Mouse (Mus musculus): Measurements from ENCODE around the gene Bves.
"Not testable (repeated sequence)": the region's sequence is repeated elsewhere in the genome, so short reads cannot be mapped to it uniquely, and the experiment has no call there.

Bves gene

DNA sequence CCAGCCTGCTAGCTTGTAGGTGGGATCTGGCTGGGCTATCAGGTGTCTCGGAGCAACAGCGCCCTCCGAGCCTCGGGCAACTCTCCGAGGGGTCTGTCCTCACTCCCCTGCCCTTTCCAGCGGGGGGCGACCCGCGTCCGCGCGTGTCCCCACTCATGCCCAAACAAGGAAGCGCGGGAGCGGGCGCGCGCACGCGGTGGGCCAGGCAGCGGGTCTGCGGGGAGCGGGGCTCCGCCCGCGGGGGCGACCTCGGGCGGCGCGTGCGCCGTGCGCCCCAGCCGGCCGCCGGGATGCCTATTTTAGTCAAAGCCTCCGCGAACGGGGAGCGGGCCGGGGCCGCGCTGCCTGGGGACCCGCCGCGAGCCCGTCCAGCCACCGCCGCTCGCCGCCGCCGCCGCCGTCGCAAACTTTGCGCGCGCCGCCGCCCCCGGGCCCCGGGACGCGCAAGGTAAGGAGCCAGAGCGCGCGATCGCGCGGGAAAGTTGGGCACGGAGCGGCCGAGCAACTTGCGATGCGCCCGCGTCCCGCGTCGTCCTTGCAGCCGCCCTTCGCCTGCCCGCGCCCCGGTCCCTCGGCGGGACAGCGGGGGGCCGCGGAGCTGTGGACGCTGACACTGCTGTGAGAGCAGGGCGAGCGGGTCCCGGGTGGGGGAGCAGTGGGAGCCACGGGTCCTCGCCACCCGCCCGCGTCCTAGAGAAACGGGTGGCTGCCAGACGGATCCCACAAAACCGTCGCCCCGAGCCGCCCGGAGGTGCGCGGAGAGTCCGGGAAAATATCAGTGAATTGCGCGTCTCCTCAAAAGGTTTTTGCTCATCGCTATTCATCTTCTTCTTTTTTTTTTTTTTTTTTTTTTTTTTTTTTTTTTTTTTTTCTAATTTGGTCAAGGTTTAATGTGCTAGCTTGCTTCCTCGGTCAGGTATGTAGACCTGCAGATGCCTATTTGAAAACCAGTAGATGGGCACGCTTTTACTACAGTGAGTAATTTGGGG, at the start of gene Bves:
TSS of gene Bves (plus strand) at position 339 of the 989 bp plus-strand sequence.
- peak in 1 of 2 experiments; percentile 6 for DNase-seq

- no peak for DNase-seq
These were observed 47.2 kb upstream of the Bves start for GRCm38 (mm10) chr10:45288351-45288750.

- DNase-seq: peak in 1 of 2 experiments; percentile 15
These were observed 46.1 kb upstream of the Bves start for GRCm38 (mm10) chr10:45289218-45290105.

GRCm38 (mm10) chr10:45290618-45291017, 45.0 kb upstream of the Bves start:
- DNase-seq: no peak

DNA sequence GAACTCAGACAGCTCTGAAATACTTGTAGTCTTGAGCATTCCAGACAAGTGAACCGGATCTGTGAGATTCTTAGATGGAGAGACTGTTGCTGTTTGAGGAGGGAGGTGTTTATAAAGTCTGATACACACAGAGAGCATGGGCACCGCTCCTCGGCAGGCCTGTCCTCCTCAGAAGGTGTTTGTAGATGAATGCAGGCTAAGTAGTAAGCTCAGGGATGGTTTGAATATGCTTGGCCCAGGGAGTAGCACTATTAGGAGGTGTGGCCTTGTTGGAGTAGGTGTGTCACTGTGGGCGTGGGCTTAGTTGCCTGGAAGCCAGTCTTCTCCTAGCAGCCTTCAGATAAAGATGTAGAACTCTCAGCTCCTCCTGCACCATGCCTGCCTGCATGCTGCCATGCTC, 43.4 kb upstream of the Bves start:
- DNase-seq: not testable (repeated sequence)

- no peak for DNase-seq
These were observed 40.5 kb upstream of the Bves start for GRCm38 (mm10) chr10:45295093-45295492.

- DNase-seq: no peak
These were observed 37.1 kb upstream of the Bves start for GRCm38 (mm10) chr10:45298503-45298902.

GRCm38 (mm10) chr10:45299509-45299908, 36.1 kb upstream of the Bves start:
- no peak for DNase-seq

DNA sequence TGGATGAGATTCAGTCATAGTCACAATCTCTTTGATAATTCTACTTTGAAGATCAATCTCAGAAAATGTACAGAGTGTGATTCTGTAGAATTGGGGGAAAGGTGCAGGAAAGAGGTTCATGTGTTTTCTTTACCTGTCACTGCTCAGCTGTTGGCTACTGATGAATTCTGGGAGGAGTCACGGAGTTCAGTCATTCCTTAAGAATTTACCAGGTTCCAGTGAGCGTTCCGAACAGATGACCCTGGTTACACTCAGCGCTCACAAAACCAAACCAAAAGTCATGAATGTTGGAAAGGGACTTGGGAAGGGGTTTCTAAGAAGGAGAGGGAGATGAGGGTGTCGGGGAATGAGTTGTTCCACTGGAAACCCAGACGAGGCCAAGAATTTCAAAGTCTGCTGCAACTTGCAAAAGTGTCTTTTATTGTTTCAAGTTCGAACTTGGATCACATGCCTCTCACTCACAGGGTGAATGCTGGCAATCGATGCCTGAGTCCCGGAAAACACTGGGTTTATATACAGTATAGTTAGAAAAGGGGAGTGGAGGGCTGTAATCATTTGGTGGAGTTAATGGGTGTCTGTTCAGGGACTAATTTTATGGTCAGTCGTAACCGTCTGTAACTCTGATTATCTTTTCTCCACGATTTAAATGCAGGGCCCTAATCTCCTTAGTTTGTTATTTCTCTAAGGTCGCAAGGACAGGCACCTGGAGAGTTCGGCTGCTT, 32.1 kb upstream of the Bves start:
- DNase-seq: no peak

GRCm38 (mm10) chr10:45305173-45305572, 30.4 kb upstream of the Bves start:
- no peak for DNase-seq

DNA sequence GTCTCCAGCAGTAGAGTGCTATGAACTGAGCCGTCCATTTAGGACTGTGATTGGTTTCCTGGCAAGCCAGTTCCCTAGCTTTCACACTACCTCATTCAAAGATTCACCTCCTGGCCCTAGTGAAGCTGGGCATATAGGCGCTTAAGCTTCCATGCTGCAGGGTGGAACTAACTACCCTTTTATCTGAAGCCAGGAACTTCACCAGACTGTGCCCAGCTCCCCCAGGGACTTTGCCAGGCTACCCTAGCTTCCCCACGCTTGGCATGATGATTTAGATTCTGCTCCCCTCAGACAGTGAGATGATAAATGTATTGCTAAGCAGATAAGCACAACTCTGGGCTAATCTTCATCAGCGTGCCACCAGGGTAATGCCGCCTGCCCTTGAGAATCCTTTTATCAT, 24.4 kb upstream of the Bves start:
- DNase-seq: no peak

GRCm38 (mm10) chr10:45311624-45312023, 23.9 kb upstream of the Bves start:
- no peak for DNase-seq

GRCm38 (mm10) chr10:45314865-45315264, 20.7 kb upstream of the Bves start:
- no peak for DNase-seq

DNA sequence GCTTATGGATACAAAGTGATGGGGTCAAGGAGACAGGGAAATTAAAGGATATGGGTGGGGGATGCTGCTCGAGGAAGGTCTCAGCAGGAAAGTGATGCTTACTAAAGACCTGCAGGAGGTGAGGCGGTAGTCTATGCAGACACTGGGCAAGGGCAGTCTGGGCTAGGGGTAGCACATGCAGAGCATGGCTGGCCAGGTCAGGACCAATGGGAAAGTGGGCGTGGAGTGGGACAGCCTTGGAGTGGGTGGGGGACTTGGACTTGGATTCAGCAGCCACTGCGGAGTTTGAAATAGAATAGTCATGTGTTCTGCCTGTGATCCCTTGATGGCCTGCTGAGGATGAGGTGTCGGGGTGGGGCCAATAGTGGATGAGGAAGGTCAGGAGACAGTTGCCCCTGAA, 16.6 kb upstream of the Bves start:
- no peak for DNase-seq

GRCm38 (mm10) chr10:45320296-45320695, 15.3 kb upstream of the Bves start:
- DNase-seq: no peak

- DNase-seq: no peak
These were observed 11.4 kb upstream of the Bves start for GRCm38 (mm10) chr10:45324159-45324558.

DNA sequence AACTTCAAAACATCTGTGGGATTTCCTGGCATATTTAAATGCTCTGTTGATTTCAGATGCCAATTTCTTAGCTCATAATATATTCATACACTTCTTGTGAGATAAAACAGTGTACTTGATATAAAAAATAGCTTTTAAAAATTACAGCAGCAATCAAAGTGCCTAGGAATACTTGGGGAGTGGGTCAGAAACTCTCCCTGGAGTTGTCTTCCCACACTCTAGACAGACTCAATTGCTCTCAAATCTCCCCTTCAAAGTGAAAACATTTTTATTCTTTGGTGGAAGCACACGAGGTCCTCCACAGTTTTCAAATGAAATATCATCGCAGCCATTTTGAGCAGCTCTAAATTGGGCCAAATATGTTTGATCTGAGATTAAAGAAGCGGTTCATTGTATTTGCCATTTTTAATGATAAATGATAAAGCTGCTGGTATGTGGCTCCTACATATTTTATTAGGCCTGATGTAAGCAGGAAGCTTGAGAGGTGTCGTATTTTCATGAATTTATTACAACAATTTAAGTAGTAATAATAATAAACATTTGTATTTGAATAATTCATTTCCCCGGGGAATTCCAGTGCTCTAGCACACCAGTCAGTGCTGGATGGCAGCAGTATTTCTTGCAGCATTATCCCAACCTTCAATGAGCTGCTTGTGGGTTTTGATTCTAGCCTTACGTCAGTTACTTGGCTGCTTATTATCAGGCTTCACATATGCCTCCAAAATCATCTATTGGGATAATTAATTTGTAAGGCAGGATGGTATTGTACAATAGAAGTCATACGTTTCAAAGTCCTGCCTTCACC, 7.2 kb upstream of the Bves start:
- DNase-seq: no peak

GRCm38 (mm10) chr10:45334925-45335324, 647 bp upstream of the Bves start:
- no peak for DNase-seq

DNA sequence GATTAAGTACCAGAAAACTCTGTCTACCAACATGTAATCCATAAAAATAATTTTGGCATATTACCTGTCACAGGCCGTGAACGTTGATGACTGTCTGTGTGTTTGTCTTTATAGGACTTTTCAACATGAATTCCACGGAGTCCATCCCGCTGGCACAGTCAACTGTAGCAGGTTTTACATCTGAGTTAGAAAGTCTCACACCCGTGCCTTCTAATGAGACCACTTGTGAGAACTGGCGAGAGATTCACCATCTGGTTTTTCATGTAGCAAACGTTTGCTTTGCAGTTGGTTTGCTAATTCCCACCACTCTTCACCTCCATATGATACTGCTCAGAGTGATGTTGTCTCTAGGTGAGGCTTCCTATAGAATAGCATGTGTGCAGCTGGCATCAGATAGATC, 3.5 kb downstream of the Bves start:
- DNase-seq: no peak

DNA sequence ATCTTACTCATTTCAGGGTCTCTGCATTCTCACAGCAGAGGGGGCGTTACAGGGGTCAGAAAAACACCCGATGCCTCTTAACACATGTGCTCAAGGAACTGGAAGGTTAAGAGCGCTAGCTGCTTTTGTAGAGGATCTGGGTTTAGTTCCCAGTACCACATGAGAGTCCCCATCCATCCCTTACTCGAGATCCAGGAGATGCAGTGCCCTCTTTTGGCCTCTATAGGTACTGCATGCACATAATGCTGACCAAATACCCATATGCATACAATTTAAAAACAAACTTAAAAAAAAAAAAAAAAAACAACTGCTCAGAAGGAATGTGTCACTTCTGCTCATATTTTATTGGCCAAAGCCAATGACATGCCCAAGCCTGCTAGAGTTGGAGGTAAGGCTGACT, 8.8 kb downstream of the Bves start:
- DNase-seq: no peak

DNA sequence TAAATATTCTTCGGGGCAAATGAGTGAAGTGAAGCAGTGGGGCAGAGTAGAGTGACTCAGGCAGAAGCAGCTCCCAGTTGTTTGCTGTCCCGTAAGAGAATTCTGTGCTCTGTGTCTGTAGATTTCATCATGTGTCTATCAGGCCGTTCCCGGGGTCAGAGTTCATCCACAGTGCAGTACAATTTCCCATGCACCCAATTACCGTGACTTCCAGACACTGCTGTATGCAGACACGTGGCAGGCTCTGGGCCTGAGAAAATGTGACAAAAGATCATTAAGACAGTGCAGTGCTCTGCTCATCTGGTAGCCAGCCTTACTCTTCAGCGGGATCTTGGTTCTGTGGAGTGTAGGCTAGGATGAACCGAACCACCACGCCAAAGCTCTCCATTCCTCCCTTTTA, 9.6 kb downstream of the Bves start:
- DNase-seq: no peak

GRCm38 (mm10) chr10:45348143-45348542, 12.6 kb downstream of the Bves start:
- not testable (repeated sequence) for DNase-seq
